Mouse (Mus musculus) retina, adult 2 months (tissue): ENCODE measurements around the gene Aacs.

Experiments used
- DNase-seq: peaks from one replicate; pipeline ENCODE4 v3.0.0-alpha.2; 2012; ENCODE audit warnings: low read depth, low spot score

Aacs gene

DNA sequence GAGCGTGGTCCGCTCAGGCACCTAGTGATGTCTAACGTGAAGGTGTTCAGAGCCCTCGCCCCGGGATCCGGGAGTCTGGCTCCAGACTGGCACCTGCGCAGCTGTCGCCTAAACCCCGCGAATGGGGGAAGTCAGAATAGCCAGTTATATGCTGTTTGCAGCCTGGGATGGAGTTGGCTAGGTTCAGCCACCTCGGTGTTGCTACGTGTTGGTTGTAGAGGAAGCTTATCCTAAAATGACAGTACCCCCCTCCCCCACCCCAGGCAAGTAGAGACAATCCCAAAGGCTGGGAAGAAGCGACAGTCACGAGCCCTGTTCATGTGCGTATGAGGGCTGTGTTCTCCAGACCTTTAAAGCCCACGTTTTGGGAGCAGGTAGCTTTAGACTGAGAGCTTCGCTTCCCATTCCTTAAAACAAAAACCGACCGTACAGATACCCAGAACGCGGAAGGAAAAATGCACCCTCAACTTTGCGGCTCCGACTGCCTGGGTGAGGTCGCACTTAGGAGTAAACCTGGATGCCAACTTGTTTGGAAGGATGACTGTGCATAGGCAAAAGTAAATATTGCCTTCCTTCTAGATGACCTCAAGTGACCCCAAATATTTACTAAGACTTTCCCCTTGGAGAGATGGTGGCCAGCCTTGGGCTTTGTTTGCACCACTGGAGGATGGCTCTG lies 57.7 kb downstream of the Aacs start:
- no peak for DNase-seq

DNA sequence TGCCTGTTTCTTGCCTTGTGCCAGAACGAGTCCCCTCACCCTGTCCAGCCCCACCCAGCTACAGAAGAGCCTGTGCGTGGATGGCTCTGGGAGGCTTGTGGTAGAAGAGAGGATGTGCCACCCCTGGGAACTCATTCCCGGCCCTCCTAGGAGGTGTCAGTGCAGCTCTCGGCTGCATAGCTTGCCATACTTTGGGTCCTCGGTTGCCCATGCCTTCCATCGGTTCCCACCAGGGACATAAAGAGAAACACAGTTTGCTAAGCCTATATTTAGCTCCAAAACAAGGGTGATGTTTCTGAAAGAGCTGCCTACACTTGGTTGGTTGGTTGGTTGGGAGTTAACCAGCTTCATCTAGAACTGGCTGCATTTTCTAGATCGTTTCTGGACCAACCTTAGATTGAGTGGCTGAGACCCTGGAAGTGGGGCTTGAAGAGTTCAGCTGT lies 58.6 kb downstream of the Aacs start:
- DNase-seq: no peak

DNA sequence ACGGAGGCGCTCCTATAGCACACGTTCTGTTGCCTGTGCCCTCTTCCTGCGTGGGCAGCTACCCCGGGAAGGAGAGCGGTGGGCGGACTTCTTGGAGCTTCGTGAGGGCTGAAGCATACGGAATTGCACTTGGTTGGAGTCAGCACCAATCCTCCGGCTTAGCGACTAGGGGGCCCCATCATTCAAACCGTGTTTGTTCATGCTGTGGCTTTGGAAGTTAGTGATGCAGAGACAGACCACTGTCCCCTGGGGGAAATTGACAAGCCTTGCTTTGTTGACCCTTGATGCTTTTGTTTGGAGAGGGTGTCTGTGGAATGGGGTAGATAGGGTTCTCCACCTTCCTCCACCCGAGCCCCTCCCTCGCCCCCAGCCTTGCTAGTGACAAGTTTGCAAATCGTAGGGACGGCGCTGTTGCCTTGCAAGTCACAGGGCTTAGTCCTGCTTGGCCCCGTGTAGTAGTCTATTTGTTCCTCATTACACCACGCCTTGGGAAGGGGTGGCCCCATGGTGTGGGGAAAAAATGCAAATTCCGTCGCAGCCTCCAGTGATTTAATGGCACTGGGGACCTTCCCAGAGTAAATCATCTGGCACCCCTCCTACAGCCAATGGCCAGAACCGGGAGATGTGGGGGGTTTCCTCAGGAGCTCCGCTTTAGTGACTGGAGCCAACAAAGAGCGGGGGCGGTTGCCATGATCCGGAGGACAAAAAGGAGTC lies 59.2 kb downstream of the Aacs start:
- no peak for DNase-seq

DNA sequence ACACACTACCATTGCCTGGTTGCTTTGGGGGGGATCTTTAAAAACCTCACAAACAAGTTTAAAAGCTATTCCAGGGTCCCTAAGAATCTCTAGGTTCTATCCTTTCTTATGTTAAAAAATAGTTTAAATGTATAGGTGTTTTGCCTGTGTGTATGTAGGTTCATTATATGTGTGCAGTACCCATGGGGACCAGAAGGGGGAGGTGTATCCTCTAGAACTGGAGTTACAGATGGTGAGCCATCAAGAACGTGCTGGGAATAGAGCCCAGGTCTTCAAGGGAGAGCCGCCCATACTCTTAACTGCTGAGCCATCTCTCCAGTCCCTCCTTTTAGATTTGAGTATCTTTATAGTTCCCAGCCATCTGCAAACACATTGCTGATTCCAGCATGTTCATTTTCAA lies 69.5 kb downstream of the Aacs start:
- no peak for DNase-seq

DNA sequence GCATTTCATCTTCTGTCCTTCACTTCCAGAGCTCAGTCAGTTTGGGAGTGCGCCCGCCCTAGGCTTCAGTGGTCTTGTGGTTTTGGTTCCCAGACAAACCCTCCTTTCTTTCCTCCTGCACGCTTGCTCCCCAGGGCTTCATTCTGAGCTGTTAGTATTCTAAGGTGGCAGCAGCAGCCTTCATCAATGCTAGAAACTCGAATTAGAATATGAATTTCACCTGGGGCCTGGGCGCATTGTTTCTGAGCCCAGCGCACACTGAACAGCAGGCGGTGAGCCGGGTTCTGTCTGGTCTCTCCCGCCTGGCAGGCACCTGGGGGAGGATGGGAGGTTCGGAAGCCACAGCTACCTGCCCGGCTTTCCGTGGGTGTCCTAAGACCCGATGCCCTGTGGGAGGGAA lies 70.7 kb downstream of the Aacs start:
- DNase-seq: no peak

DNA sequence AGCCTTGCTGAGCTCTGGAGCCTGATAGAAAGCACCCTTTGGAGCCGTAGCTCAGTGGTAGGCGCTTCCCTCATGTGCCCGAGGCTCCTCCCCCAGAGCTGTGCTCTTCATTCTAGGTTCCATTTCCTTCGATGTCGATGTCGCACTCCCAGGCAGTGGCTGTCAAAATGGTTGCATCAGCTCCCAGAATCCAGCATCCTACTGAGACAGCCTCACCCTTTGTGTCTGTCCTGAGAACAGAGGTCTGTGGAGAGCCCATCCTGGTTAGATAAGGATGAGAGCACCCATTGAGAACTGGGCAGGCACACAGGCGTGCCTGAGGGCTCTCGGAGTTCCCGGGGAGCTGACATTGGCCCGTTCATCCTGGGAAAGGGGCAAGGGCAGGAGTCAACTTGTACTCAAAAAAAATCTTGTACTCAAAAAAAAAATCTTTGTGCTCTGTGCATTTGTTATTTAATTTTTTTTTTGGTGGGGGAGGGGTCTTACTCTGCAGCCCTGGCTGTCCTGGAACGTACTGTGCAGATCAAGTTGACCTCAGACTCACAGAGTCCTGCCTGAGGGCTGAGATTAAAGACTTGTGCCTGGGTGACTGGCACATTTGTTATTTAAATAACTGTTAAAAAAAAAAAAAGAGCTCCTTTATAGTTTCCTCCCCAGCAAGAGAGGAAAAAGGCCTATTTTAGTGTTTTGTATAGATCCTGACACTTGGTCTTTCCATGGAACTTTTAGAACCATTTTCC lies 74.3 kb downstream of the Aacs start:
- DNase-seq: no peak

DNA sequence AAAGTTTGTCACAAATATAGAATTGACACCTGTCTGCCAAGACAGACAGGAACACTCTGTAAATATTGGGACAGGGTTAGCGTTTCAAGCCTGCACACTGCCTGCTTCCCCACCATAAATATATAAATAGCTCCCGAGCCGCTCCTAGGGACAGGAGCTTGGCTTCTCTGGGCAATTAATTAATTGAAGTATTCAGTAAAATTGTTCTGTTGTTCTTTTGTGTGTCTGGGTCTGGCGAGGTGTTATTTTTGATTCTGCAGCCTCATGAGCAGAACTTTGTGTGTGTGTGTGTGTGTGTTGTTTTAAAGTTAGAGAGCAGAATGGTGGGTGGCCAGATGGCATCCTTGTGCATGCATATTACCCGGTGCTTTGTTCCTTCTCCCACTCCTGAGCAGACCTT lies 80.1 kb downstream of the Aacs start:
- DNase-seq: no peak

DNA sequence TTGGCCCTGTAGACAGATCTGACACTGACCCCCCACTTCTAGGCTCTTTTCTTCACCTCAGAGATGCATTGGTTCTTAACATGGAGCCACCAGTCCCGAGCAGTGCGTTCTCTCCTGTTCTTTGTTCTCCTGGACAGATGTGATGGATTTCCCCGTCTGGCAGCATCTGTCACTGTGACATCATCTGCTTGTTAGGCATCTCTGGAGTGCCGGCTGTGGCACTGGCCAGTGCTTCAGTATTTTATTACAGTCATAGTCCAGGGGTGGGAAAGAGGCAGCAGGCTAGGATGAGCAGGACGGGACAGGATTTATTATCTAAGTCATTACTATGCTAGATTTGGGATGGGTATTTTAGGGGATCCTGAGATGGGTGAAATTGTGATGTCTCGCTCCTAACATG lies 87.9 kb downstream of the Aacs start:
- DNase-seq: no peak

DNA sequence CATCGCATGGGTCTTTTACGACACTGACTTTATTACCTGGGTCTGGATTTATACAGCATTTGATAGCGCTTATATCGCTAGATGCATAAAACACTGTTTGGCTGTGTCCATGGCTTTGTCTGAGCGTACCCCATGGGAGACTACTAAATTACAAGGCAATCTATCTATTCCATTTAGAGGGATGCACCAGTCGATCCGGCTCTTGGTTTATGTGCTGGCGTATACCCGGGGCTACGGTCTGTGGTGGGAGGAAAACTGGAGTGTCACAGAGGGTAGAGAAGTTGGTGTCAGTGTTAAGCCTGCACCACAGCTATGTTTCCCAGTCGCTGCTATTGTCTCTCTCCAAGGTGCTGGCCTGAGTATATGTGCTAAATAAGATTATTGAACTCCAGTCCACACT lies 90.1 kb downstream of the Aacs start:
- no peak for DNase-seq
